Mouse (Mus musculus): ENCODE results near the gene Flnb. TPM values are rescaled to one million over a fixed set of nuclear protein-coding genes. Genes with fewer than 3 reads are reported as not detected.
A peak's percentile ranks its signal among the peaks of the same experiment; 100 is the strongest.

The Flnb gene
- total RNA-seq, 2 experiments from 2014 or later: 41.7 to 74.9 TPM

GRCm38 (mm10) chr14:7900481-7901049 lies 82.8 kb downstream of the Flnb start:
- no peak for DNase-seq

- no peak for DNase-seq
These were observed 83.9 kb downstream of the Flnb start for GRCm38 (mm10) chr14:7901484-7902240.

- no peak for DNase-seq
These were observed 89.3 kb downstream of the Flnb start for GRCm38 (mm10) chr14:7907058-7907457.

- DNase-seq: no peak
These were observed 91.7 kb downstream of the Flnb start for GRCm38 (mm10) chr14:7909472-7909871.

GRCm38 (mm10) chr14:7913842-7914241 lies 96.1 kb downstream of the Flnb start:
- DNase-seq: no peak

- DNase-seq: no peak
These were observed 96.7 kb downstream of the Flnb start for GRCm38 (mm10) chr14:7914461-7914860.

- DNase-seq: no peak
These were observed 100.6 kb downstream of the Flnb start for GRCm38 (mm10) chr14:7918150-7918991.

- DNase-seq: no peak
These were observed 101.6 kb downstream of the Flnb start for GRCm38 (mm10) chr14:7919309-7919708.

GRCm38 (mm10) chr14:7919921-7920320 lies 102.2 kb downstream of the Flnb start:
- no peak for DNase-seq

GRCm38 (mm10) chr14:7921459-7921858 lies 103.7 kb downstream of the Flnb start:
- no peak for DNase-seq

- no peak for DNase-seq
These were observed 105.9 kb downstream of the Flnb start for GRCm38 (mm10) chr14:7923635-7924034.

GRCm38 (mm10) chr14:7928362-7928761 lies 110.6 kb downstream of the Flnb start:
- DNase-seq: no peak

- DNase-seq: no peak
These were observed 111.3 kb downstream of the Flnb start for GRCm38 (mm10) chr14:7929029-7929428.

- no peak for DNase-seq
These were observed 114.4 kb downstream of the Flnb start for GRCm38 (mm10) chr14:7932151-7932550.

GRCm38 (mm10) chr14:7934166-7934565 lies 116.4 kb downstream of the Flnb start:
- DNase-seq: peak; percentile 21 to 49

GRCm38 (mm10) chr14:7937052-7937630 lies 119.4 kb downstream of the Flnb start:
- DNase-seq: no peak

GRCm38 (mm10) chr14:7938809-7939784 lies 121.3 kb downstream of the Flnb start:
- no peak for DNase-seq

- no peak for DNase-seq
These were observed 123.7 kb downstream of the Flnb start for GRCm38 (mm10) chr14:7941413-7941812.

- DNase-seq: peak; percentile 77 to 78
These were observed 125.5 kb downstream of the Flnb start for GRCm38 (mm10) chr14:7943101-7943800.

GRCm38 (mm10) chr14:7943801-7944135 lies 126.0 kb downstream of the Flnb start:
- peak; percentile 57 to 70 for DNase-seq
